Mouse (Mus musculus) gastrocnemius, postnatal 14 days (tissue): ENCODE data around the gene Adk. TPM values are rescaled to one million over a fixed set of nuclear protein-coding genes. Genes with fewer than 3 reads are reported as not detected.
"Not testable (repeated sequence)": the region's sequence is repeated elsewhere in the genome, so short reads cannot be mapped to it uniquely, and the experiment has no call there.

ENCODE experiments used
- DNase-seq: peaks from one replicate; pipeline ENCODE4 v3.0.0; 2021; ENCODE audit warnings: mixed read lengths
- intact Hi-C: fragments of 180-260 bp; cut with DNase I; formaldehyde crosslinking; loops from one replicate; pipeline ENCODE4 v1.15.1; 2025; ENCODE audit warnings: low total_unique reads
- total RNA-seq, 2 experiments: library from RNA; stranded (reverse); gene quantifications; 2 replicates each; pipeline ENCODE4 v1.2.3; 2021

The Adk gene
- total RNA-seq, 2 experiments from 2014 or later = 93.8 to 101 TPM

GRCm38 (mm10) chr14:21452581-21452980, 400.2 kb downstream of the Adk start:
- intact Hi-C loops = no loop called here
- no peak for DNase-seq

DNA sequence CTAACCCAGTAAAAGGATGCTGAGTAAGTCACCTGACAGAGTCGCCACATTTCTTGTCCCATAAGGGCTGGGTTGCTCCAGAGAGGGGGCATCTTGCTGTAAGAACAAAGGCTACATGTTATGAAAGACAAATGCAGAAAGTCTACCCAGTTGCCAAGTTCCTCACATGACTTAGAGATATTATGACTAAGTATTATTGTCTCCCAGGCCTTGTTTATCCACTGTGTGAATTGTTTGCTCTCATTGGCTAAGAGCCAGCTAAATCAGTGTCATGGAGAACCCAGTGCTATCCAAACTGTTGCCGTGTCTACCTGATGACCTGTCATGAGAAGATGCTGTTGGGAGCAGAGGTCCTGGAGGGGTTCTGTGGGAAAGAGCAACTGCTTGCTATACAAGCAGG, 401.5 kb downstream of the Adk start:
- intact Hi-C loops = no loop called here
- DNase-seq = no peak

DNA sequence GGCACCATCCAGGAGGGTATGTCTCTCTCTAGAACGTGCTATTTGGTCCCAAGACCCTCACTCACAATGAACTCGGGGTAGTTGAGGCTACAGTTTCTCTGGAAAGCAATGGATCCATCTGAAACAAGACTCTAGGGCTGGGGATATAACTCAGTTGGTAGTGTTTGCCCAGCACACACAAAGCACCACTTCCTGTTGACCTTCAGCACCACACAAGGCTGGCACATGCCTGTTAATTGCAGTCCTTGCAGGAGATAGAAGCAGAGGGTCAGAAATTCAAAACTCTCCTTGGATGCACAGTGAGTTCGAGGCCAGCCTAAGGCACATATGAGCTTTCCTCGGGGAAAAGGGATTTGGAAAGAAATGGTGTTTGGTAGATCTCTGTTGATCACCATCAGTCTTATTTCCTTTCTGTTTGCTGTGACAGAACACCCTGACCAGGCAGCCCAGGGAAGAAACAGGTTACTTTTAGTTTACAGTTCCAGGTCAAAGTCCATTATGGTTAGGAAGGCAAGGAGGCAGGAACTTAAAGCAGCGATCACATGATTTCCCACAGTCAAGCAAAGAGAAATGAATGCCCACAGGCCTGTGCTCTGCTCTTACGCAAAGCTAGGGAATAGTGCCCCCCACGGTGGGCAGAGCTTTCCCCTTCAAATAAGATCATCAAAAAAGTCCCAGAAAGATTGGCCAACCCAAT, 403.4 kb downstream of the Adk start:
- DNase-seq = no peak
- intact Hi-C loops = no loop called here

DNA sequence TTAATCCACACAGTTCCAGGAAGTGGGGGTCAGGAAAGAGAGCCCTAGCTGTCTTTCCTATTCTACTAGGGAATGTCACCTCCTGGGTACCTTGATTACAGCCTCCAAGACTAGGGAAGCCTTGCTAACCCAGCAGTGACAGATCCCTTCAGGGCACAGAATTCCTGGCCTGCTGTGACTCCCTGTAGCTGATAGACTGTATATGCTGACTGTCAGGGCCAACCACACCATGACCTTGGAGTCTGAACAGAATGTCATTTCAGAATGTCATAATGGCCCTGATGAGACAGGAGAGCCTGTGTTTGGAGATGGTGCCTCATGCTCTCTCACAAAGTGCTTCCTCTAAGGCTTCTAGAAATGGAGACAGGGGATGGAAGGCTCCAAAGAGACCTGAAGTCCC, 404.2 kb downstream of the Adk start:
- DNase-seq = no peak
- intact Hi-C loops = no loop called here

DNA sequence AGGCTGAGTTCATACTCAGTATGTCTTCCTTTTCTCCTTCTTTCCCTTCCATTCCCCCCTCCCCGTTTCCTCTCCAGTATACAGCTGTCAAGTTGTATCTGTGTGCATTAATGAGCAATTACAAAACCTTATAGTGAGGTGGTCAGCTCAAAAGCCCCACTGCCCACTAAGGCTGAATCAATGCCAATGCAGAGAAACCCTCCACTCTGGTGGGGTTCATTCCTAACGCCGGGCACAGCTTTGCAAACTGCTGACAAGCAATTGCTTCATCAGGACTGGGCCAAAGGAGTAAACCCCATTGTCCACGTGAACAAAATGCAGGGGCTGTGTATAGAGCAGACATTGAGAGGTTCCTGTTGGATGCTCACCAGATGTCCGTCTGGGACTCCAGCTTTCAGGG, 405.5 kb downstream of the Adk start:
- intact Hi-C loops = no loop called here
- no peak for DNase-seq

DNA sequence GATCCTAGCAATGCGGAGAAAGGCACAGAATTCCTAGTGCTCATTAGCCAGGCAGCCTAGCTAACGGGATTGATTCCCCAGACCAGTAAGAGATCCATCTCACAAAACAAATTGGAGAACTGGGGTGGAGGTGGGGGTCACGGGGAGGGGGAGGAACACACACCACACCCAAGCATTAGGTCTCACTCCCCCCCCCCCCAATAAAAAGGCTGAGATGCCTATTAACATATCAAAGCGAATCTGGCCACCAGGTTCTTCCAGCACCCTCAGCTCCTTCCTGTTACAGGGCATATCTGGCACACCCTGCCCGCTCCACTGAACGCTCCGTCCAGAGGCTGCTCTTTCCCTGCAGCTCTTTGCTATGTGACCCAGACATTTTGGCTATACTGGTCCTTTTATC, 406.3 kb downstream of the Adk start:
- intact Hi-C loops = no loop called here
- DNase-seq = no peak

DNA sequence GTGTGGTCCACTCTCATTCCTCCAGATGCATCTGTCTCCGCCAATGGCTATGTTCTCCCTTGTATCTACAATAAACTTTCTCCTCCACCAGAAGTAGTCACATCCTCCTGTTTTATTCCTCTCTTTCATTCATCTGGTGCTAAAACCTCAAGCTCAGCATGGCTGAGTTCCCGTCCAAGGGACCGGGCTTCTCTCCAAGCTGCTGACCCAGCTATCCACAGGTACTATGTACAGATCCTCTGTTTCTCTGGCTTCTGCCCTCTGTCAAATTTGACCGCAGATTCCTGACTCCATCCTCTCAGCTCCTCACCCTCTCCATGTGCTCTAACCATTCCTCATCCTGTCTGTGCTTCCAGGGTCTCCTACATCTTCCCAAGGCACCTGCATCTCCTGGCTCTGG, 406.8 kb downstream of the Adk start:
- no peak for DNase-seq
- intact Hi-C loops = no loop called here

- DNase-seq = no peak
- intact Hi-C loops = no loop called here
These were observed 410.0 kb downstream of the Adk start for GRCm38 (mm10) chr14:21462398-21462797.

GRCm38 (mm10) chr14:21463117-21463712, 410.8 kb downstream of the Adk start:
- no peak for DNase-seq
- intact Hi-C loops = no loop called here

- DNase-seq = no peak
- intact Hi-C loops = no loop called here
These were observed 418.0 kb downstream of the Adk start for GRCm38 (mm10) chr14:21470386-21470785.

- intact Hi-C loops = no loop called here
- no peak for DNase-seq
These were observed 419.6 kb downstream of the Adk start for GRCm38 (mm10) chr14:21471975-21472374.

DNA sequence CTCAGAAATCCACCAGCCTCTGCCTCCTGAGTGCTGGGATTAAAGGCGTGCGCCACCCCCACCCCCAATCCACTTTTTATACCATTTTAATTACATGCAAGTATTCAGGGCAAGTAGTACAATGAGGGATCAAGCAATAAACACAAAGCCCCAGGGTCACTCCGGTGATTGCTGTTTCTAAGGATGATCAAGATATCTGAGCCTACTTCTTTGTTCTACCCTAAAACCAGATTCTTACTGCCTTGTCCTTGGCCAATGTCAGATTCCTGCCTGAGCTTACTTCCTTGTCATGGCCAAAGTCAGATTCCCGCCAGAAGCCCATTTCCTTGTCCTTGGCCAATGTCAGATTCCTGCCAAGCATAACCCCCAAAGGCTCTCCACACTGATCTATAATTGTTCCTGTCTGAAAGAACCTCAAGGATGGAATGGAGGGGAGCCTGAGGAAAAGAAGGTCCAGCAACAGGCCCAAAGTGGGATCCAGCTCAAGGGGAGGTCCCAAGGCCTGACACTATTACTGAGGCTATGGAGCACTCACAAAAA, 422.3 kb downstream of the Adk start:
- DNase-seq, intact Hi-C loops: not testable (repeated sequence)

DNA sequence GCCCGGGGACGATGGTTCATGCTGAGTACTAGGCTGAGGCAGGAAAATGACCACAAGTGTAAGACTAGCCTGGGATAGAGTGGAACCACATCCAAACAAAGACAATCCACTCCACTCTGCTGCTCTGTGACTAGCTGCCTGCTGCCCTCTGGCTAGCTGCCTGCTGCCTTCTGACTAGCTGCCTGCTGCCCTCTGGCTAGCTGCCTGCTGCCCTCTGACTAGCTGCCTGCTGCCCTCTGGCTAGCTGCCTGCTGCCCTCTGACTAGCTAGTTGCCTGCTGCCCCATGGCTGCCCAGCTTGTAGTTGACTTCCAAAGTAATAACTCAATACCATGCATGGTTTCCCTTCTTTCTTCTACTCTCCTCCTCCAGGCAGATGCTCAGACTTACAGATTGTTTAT, 424.8 kb downstream of the Adk start:
- no peak for DNase-seq
- intact Hi-C loops = no loop called here

DNA sequence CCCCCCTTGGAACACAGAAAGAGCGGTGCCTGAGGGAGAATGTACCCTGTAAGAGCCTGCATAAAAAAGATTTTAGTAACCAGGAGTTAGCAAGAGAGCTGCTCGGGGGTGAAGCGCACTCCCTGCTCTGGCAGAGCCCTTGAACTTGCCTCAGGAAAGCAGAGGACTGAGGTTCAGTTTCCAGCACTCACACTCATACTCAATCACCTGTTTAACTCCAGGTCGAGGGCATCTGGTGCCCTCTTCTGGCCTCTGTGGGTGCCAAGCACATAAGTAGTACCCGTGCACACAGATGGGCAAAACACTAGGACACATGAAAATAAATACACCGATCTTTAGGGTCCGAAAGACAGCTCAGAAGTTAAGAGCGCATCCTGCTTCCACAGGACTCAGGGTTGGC, 427.2 kb downstream of the Adk start:
- no peak for DNase-seq
- intact Hi-C loops = no loop called here

DNA sequence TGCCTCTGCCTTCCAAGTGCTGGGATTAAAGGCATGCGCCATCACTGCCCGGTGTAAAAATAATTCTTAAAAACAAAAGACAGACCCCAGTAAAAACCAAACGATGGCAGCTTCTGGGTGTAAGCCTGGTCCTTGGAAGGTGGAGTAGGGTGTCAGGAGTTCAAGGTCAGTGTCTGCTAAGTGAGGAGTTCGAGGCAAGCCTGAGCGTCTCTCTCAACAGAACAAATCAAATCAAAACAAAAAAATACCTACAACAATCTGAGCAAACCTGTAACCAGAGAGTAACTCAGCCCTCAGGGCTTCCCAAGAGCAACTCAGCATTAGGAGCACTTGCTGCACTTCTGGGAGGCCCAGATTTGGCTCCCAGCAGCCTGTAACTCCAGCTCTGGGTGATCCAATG, 427.8 kb downstream of the Adk start:
- DNase-seq = no peak
- intact Hi-C loops = no loop called here

DNA sequence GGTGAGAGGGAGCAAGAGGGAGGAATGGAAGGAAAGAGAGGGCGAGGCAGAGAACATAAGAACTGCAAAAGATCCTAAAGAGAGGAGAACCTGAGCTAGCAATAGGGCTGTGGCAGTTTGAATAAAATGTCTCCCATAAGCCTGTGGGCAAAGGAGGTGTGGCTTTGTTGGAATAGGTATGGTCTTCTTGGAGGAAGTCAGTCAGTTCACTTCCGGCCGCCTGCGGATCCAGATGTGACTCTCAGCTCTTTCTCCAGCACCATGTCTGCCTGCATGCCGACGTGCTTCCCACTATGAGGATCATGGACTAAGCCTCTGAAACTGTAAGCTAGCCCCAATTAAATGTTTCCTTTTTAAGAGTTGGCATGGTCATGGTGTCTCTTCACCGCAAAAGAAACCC, 428.9 kb downstream of the Adk start, which contains the start of gene Kat6b:
Kat6b (plus strand) TSS at position 204 of the 400 bp plus-strand sequence.
- DNase-seq = no peak
- intact Hi-C loops = no loop called here

DNA sequence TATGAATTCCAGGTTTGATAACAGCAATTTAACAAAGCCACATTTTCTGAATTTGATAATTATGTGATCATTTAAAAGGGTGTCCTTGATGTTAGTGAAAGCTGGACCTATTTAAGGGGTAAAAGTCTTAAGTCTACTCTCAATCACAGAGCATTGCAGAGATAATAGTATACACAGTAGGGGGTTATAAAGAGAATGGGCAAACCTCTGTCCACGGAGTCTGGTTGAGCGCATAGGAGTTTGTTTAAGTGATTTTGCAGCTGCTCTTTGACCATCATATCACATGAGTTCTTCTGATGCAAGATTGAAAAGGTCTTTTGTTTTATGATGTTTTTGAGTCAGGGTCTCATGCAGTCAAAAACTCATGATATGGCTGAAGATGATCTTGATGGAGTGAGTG, 431.8 kb downstream of the Adk start:
- intact Hi-C loops = no loop called here
- no peak for DNase-seq

DNA sequence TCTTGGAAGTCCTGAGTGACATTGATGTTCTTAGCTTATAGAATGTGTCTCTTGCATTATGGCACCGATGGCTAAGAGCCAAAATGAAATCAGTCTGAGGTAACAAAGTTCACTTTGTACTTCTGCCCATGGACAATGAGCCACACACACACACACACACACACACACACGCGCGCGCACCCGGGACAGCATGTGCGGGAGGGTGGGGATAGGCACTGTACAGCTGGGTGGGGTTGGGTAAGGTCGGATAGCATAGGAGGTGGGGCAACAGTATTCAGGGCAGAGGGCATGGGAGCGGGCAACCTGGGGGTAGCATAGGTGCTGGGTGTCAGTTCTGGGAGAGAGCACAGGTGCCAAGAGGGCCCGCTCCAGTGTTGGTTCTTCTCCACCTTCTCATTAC, 432.3 kb downstream of the Adk start:
- intact Hi-C loops = no loop called here
- DNase-seq = no peak

GRCm38 (mm10) chr14:21485961-21486520, 433.7 kb downstream of the Adk start:
- no peak for DNase-seq
- intact Hi-C loops = no loop called here

DNA sequence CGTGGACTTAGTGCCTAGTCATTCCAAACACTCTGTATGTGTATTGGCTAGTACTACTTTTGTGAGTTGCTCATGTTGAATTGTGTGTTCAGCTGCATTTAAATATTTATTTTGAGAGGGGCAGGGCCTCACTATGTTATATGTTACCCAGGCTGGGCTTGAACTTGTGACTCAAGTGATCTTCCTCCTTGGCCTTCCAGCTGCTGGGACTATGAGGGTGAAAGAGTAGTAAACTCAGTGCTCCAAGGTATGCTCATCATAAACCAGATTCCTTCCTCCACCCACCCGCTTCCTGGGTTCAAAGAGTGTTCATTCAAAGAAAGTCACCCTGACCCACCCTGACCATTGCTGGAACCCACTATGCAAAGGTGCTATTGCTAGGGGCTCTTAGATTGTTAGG, 434.8 kb downstream of the Adk start:
- DNase-seq, intact Hi-C loops: not testable (repeated sequence)
